Mouse (Mus musculus) limb, embryonic 15.5 days (tissue): ENCODE results near the gene Aldh9a1. TPM values are rescaled to one million over a fixed set of nuclear protein-coding genes. Genes with fewer than 3 reads are reported as not detected.

Experiments
- ATAC-seq: fragments of 200-750 bp; cut with Nextera tagmentation; 2 replicates; pipeline ENCODE4 v1.8.0; 2017; ENCODE audit warnings: low read depth, moderate TSS enrichment; ENCODE audit not compliant: insufficient number of reproducible peaks, low FRiP score, low TSS enrichment
- H3K27ac ChIP-seq: fragments of 300-500 bp; sonication (generic); 2 replicates; pipeline ENCODE4 v1.5.1; 2015; ENCODE audit warnings: moderate library complexity, mild to moderate bottlenecking, inconsistent platforms
- H3K27me3 ChIP-seq: fragments of 300-500 bp; sonication (generic); 2 replicates; pipeline ENCODE4 v1.6.1; 2015; ENCODE audit warnings: inconsistent platforms
- H3K36me3 ChIP-seq: fragments of 300-500 bp; sonication (generic); 2 replicates; pipeline ENCODE4 v1.6.1; 2015; ENCODE audit warnings: inconsistent platforms
- H3K4me1 ChIP-seq: fragments of 300-500 bp; sonication (generic); 2 replicates; pipeline ENCODE4 v1.6.1; 2015; ENCODE audit warnings: inconsistent platforms
- H3K4me2 ChIP-seq: fragments of 300-500 bp; sonication (generic); 2 replicates; pipeline ENCODE4 v1.6.1; 2015; ENCODE audit warnings: mild to moderate bottlenecking, inconsistent platforms
- H3K4me3 ChIP-seq: fragments of 300-500 bp; sonication (generic); 2 replicates; pipeline ENCODE4 v1.5.1; 2015; ENCODE audit warnings: mild to moderate bottlenecking, inconsistent platforms
- H3K9ac ChIP-seq: fragments of 300-500 bp; sonication (generic); 2 replicates; pipeline ENCODE4 v1.6.1; 2015; ENCODE audit warnings: inconsistent platforms
- H3K9me3 ChIP-seq: fragments of 300-500 bp; sonication (generic); 2 replicates; pipeline ENCODE4 v1.6.1; 2016; ENCODE audit warnings: inconsistent platforms
- WGBS: fragments of 180-500 bp; shearing (Covaris S2); methylation state at CpG from one replicate; pipeline ENCODE4 v1.1.7; 2015; 5-methylcytosine and 5-hydroxymethylcytosine counted together
- polyA plus RNA-seq: library from polyadenylated mRNA; unstranded; fragments of >200 nt; fragmentation: Nextera tagmentation; extraction: Ambion mirVana; gene quantifications from 2 replicates; pipeline ENCODE4 v1.2.1, GENCODE M21; 2015

Aldh9a1 gene
- polyA plus RNA-seq, 1 experiment from 2014 or later: 56.9 TPM

- no peaks in the 10 kb centered on the region for H3K9me3 ChIP-seq
- H3K9ac ChIP-seq: no peak overlapping the region
- no peak overlapping the region for H3K27ac ChIP-seq
- no peaks in the 10 kb centered on the region for H3K27me3 ChIP-seq
- no peaks in the 10 kb centered on the region; the same call in 1 of the 2 replicates for H3K4me1 ChIP-seq
- no peak overlapping the region for H3K4me3 ChIP-seq
- peaks cover 5% of the 10 kb centered on the region; the same call in 1 of the 2 replicates for H3K36me3 ChIP-seq
- H3K4me2 ChIP-seq: no peak overlapping the region
- ATAC-seq: no peak
- 49% methylated on average over 6 of the region's 6 CpGs for WGBS
Observed at GRCm38 (mm10) chr1:167378019-167378418, 28.2 kb downstream of the Aldh9a1 start.

GRCm38 (mm10) chr1:167379751-167380150 is 30.0 kb downstream of the Aldh9a1 start:
- no peak for ATAC-seq

GRCm38 (mm10) chr1:167380223-167380622 is 30.4 kb downstream of the Aldh9a1 start:
- no peak for ATAC-seq
- Histone ChIP-seq H3K27me3 (no peaks in the 10 kb centered on the region), H3K27ac (no peak overlapping the region), H3K4me2 (no peak overlapping the region), H3K9me3 (no peaks in the 10 kb centered on the region), H3K9ac (no peak overlapping the region), H3K36me3 (peaks cover 5% of the 10 kb centered on the region; the same call in 1 of the 2 replicates), H3K4me3 (no peak overlapping the region), H3K4me1 (no peaks in the 10 kb centered on the region)
- 89% methylated on average over 2 of the region's 2 CpGs for WGBS

More at GRCm38 (mm10) chr1:167379751-167380150, 30.0 kb downstream of the Aldh9a1 start:
- Histone ChIP-seq H3K9ac (no peak overlapping the region), H3K4me3 (no peak overlapping the region), H3K27ac (no peak overlapping the region), H3K27me3 (no peaks in the 10 kb centered on the region), H3K36me3 (peaks cover 5% of the 10 kb centered on the region; the same call in 1 of the 2 replicates), H3K9me3 (no peaks in the 10 kb centered on the region), H3K4me2 (no peak overlapping the region), H3K4me1 (no peaks in the 10 kb centered on the region)
- 77% methylated on average over 5 of the region's 5 CpGs for WGBS

- Histone ChIP-seq H3K9me3 (no peaks in the 10 kb centered on the region), H3K36me3 (peaks cover under 1% of the 10 kb centered on the region; the same call in 1 of the 2 replicates), H3K4me1 (no peaks in the 10 kb centered on the region), H3K27ac (no peak overlapping the region), H3K4me3 (no peak overlapping the region), H3K9ac (no peak overlapping the region), H3K27me3 (no peaks in the 10 kb centered on the region), H3K4me2 (no peak overlapping the region)
- WGBS: 69% methylated on average over 8 of the region's 8 CpGs
- ATAC-seq: no peak
Observed at GRCm38 (mm10) chr1:167381050-167382015, 31.5 kb downstream of the Aldh9a1 start.

GRCm38 (mm10) chr1:167382316-167382715 is 32.5 kb downstream of the Aldh9a1 start:
- no peak overlapping the region for H3K27ac ChIP-seq
- no peaks in the 10 kb centered on the region for H3K9me3 ChIP-seq
- 79% methylated on average over 7 of the region's 7 CpGs for WGBS
- H3K9ac ChIP-seq: no peak overlapping the region
- H3K4me2 ChIP-seq: no peak overlapping the region
- H3K4me1 ChIP-seq: 0 out of 2 replicates have a peak, but pooled peaks cover 1% of the 10 kb centered on the region
- no peaks in the 10 kb centered on the region for H3K36me3 ChIP-seq
- H3K27me3 ChIP-seq: no peaks in the 10 kb centered on the region
- ATAC-seq: no peak
- H3K4me3 ChIP-seq: no peak overlapping the region

- no peak overlapping the region for H3K27ac ChIP-seq
- no peaks in the 10 kb centered on the region for H3K36me3 ChIP-seq
- no peak for ATAC-seq
- H3K4me3 ChIP-seq: no peak overlapping the region
- no peaks in the 10 kb centered on the region for H3K9me3 ChIP-seq
- 88% methylated on average over 5 of the region's 5 CpGs for WGBS
- H3K27me3 ChIP-seq: no peaks in the 10 kb centered on the region
- no peak overlapping the region for H3K9ac ChIP-seq
- H3K4me1 ChIP-seq: 0 out of 2 replicates have a peak, but pooled peaks cover 2% of the 10 kb centered on the region
- no peak overlapping the region for H3K4me2 ChIP-seq
Observed at GRCm38 (mm10) chr1:167382763-167383162, 33.0 kb downstream of the Aldh9a1 start.

- ATAC-seq: no peak
- 90% methylated on average over 5 of the region's 5 CpGs for WGBS
- no peaks in the 10 kb centered on the region for H3K27me3 ChIP-seq
Observed at GRCm38 (mm10) chr1:167383178-167383577, 33.4 kb downstream of the Aldh9a1 start.

GRCm38 (mm10) chr1:167384156-167384555 is 34.4 kb downstream of the Aldh9a1 start:
- Histone ChIP-seq H3K9ac (no peak overlapping the region), H3K9me3 (no peaks in the 10 kb centered on the region), H3K36me3 (no peaks in the 10 kb centered on the region), H3K27ac (no peak overlapping the region), H3K27me3 (no peaks in the 10 kb centered on the region), H3K4me2 (no peak overlapping the region), H3K4me3 (no peak overlapping the region), H3K4me1 (0 out of 2 replicates have a peak, but pooled peaks cover 2% of the 10 kb centered on the region)
- no peak for ATAC-seq
- WGBS: 58% methylated on average over 3 of the region's 3 CpGs

More at GRCm38 (mm10) chr1:167383178-167383577, 33.4 kb downstream of the Aldh9a1 start:
- no peak overlapping the region for H3K9ac ChIP-seq
- no peaks in the 10 kb centered on the region for H3K36me3 ChIP-seq
- no peak overlapping the region for H3K4me2 ChIP-seq
- H3K4me3 ChIP-seq: no peak overlapping the region
- no peaks in the 10 kb centered on the region for H3K9me3 ChIP-seq
- H3K27ac ChIP-seq: no peak overlapping the region
- 0 out of 2 replicates have a peak, but pooled peaks cover 2% of the 10 kb centered on the region for H3K4me1 ChIP-seq

- H3K9me3 ChIP-seq: no peaks in the 10 kb centered on the region
- no peak overlapping the region for H3K9ac ChIP-seq
- H3K4me2 ChIP-seq: no peak overlapping the region
- 0 out of 2 replicates have a peak, but pooled peaks cover 2% of the 10 kb centered on the region for H3K4me1 ChIP-seq
- H3K27ac ChIP-seq: no peak overlapping the region
- no peaks in the 10 kb centered on the region for H3K36me3 ChIP-seq
- ATAC-seq: no peak
- 88% methylated on average over 2 of the region's 2 CpGs for WGBS
- no peaks in the 10 kb centered on the region for H3K27me3 ChIP-seq
- no peak overlapping the region for H3K4me3 ChIP-seq
Observed at GRCm38 (mm10) chr1:167385211-167385610, 35.4 kb downstream of the Aldh9a1 start.

- H3K4me1 ChIP-seq: 0 out of 2 replicates have a peak, but pooled peaks cover 2% of the 10 kb centered on the region
- WGBS: 58% methylated on average over 5 of the region's 5 CpGs
Observed at GRCm38 (mm10) chr1:167385636-167386035, 35.8 kb downstream of the Aldh9a1 start.

GRCm38 (mm10) chr1:167386466-167386865 is 36.7 kb downstream of the Aldh9a1 start:
- H3K4me2 ChIP-seq: no peak overlapping the region
- no peaks in the 10 kb centered on the region for H3K36me3 ChIP-seq
- no peak overlapping the region for H3K9ac ChIP-seq
- WGBS: 29% methylated on average over 1 of the region's 2 CpGs
- no peak for ATAC-seq
- 0 out of 2 replicates have a peak, but pooled peaks cover 2% of the 10 kb centered on the region for H3K4me1 ChIP-seq
- H3K9me3 ChIP-seq: no peaks in the 10 kb centered on the region
- no peak overlapping the region for H3K27ac ChIP-seq
- H3K27me3 ChIP-seq: no peaks in the 10 kb centered on the region
- no peak overlapping the region for H3K4me3 ChIP-seq

More at GRCm38 (mm10) chr1:167385636-167386035, 35.8 kb downstream of the Aldh9a1 start:
- H3K36me3 ChIP-seq: no peaks in the 10 kb centered on the region
- H3K9ac ChIP-seq: no peak overlapping the region
- no peaks in the 10 kb centered on the region for H3K27me3 ChIP-seq
- H3K27ac ChIP-seq: no peak overlapping the region
- H3K4me2 ChIP-seq: no peak overlapping the region
- H3K4me3 ChIP-seq: no peak overlapping the region
- H3K9me3 ChIP-seq: no peaks in the 10 kb centered on the region
- ATAC-seq: no peak

GRCm38 (mm10) chr1:167387310-167387709 is 37.5 kb downstream of the Aldh9a1 start:
- 69% methylated on average over 2 of the region's 2 CpGs for WGBS

More at GRCm38 (mm10) chr1:167387310-167387709, 37.5 kb downstream of the Aldh9a1 start:
- Histone ChIP-seq H3K4me3 (no peak overlapping the region), H3K36me3 (no peaks in the 10 kb centered on the region), H3K9me3 (no peaks in the 10 kb centered on the region), H3K9ac (no peak overlapping the region), H3K4me2 (no peak overlapping the region), H3K27ac (no peak overlapping the region), H3K4me1 (0 out of 2 replicates have a peak, but pooled peaks cover 2% of the 10 kb centered on the region), H3K27me3 (no peaks in the 10 kb centered on the region)
- ATAC-seq: no peak
